Mouse (Mus musculus) G1E (cell line): ENCODE data around the gene Arrdc1.

Experiments used
- CTCF ChIP-seq: IDR thresholded peaks from 2 replicates; pipeline ENCODE4 v1.5.1; 2012; ENCODE audit warnings: low read depth, low read length, inconsistent platforms, mixed read lengths
- GATA1 ChIP-seq: IDR thresholded peaks from 2 replicates; pipeline ENCODE4 v1.6.1; 2012; ENCODE audit warnings: borderline replicate concordance, low read length, inconsistent platforms, mixed read lengths
- POLR2AphosphoS5 ChIP-seq: IDR thresholded peaks from 2 replicates; pipeline ENCODE4 v1.6.1; 2012; ENCODE audit warnings: low read depth, low read length, inconsistent platforms; ENCODE audit not compliant: insufficient replicate concordance
- TAL1 ChIP-seq: conservative IDR thresholded peaks from 2 replicates; pipeline ENCODE4 v1.6.1; 2012; ENCODE audit warnings: low read depth, low read length, inconsistent platforms, mixed read lengths

DNA sequence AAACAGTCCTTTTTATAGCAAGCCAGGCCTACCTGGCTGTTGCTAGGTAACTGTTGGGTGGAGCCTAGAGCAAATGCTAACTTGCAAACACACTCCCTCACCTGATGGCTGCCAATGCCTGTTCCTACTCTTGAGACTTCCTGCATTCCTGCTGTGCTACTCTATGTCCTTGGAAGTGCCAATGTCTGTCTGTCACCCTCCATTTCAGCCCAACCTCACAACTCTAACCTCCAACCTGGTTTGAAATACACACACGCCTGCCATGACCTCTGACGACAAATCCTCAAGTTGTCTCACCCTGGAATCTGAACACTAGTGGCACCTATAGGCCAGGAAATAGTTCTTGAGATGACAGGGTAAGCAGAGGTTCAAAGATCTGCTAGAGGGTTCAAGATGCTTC lies 5.9 kb downstream of the Arrdc1 start:
- no peak for TF ChIP-seq CTCF
- TF ChIP-seq POLR2AphosphoS5, result no peak
- no peak for TF ChIP-seq TAL1
- TF ChIP-seq GATA1, result no peak
